Mouse (Mus musculus): Measurements from ENCODE around the gene Alk.

Gene Alk

DNA sequence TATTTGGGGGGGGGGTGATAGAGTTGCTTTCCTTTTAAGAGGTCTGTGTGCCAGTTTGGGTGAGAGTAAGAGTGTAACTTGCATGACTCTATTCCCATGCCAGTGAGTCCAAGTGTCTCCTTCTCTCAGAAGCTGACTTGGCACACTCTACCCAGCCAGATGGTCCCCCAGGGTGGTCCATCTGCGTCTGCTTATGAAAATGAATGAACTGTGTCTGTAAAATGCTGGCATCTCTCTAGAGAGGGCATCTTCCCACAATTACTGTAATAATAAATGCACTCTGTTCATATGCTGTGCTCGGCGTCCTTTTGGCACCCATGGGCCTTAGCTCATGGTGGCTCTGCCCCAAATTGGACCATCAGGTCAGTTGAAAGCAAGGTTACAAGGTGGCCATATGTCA lies 589.2 kb downstream of the Alk start:
- in situ Hi-C loops (cut with MboI; ENCODE audit: low pct_unique_long_range_greater_than_20kb in 1 of 2, low sequenced_read_pairs in 2 of 2, unreplicated experiment in 1 of 2) = no loop called here

DNA sequence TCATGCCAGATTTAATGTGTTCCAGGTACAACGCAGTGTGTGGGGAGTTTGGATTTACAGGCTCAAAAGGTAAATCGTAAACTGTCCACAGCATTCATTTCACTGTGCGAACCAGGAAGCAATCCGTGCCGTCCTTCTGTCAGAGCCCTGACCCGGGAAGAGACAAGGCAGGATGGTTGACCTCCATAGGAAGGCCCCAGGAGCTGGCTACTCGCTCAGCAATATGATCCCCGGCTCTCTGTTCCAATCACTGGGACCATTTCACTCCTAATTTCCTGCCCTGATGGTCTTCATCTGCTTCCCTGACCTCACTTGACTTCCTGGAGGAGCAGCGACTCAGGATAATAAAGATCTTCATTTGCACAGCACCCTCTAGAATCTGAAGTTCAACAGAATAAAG lies 591.7 kb downstream of the Alk start:
- in situ Hi-C loops (cut with MboI; ENCODE audit: low pct_unique_long_range_greater_than_20kb in 1 of 2, low sequenced_read_pairs in 2 of 2, unreplicated experiment in 1 of 2) = no loop called here

DNA sequence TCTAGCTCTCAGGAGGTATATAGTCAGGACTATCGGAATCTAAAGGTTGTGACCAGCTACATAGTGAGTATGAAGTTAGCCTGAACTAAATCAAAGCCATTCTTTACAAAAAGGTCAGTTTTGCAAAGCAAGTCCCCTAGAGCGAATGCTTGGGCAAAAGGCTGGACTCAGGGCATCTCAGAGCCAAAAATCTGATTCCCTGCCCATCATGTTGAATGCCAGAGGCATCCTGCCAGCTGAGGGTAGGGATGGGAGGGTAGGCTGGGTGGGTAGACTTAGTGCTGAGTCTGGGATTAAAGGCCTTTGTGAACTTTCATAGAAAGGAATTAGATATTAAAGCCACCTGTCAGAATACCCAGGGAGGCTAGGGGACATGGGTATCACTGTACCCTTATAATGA lies 594.6 kb downstream of the Alk start:
- in situ Hi-C loops (cut with MboI; ENCODE audit: low pct_unique_long_range_greater_than_20kb in 1 of 2, low sequenced_read_pairs in 2 of 2, unreplicated experiment in 1 of 2) = no loop called here

DNA sequence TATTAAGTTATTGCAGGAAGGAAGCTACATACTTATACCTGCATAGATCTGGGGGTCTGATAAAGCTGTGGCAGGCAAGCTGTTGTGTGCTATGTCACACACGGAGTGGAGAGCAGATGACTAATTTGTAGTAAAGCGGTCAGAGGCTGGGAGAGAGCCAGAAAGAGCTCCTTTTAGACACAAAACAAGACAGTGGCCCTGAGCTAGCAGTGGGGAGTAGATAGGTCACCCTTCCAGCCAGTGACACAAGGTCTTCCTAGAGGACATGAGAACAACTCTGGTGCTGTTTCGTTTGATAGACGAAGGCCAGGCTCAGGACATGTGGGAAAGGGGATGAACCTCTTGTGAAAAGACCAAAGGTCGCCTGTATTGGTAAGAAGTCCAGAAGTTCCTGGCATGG lies 596.0 kb downstream of the Alk start:
- in situ Hi-C loops (cut with MboI; ENCODE audit: low pct_unique_long_range_greater_than_20kb in 1 of 2, low sequenced_read_pairs in 2 of 2, unreplicated experiment in 1 of 2) = no loop called here

DNA sequence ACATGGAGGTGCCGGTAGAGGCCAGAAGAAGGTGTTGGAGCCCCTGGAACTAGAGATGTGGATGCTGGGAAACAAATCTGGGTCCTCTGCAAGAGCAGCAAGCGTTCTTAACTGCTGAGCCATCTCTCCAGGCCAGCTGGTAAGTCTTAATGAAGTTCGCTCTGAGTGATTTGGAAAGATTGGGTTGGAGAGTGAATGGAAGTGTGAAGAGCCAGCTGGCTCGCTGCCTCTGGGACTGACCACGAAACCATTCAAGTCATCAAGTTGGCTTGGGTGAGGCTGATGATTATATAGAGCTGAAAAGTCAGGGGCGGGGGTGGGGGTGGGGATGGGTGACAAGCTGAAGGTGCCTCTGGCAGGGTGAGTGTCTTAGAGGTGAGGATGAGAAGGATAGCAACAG lies 599.1 kb downstream of the Alk start:
- in situ Hi-C loops (cut with MboI; ENCODE audit: low pct_unique_long_range_greater_than_20kb in 1 of 2, low sequenced_read_pairs in 2 of 2, unreplicated experiment in 1 of 2) = no loop called here

DNA sequence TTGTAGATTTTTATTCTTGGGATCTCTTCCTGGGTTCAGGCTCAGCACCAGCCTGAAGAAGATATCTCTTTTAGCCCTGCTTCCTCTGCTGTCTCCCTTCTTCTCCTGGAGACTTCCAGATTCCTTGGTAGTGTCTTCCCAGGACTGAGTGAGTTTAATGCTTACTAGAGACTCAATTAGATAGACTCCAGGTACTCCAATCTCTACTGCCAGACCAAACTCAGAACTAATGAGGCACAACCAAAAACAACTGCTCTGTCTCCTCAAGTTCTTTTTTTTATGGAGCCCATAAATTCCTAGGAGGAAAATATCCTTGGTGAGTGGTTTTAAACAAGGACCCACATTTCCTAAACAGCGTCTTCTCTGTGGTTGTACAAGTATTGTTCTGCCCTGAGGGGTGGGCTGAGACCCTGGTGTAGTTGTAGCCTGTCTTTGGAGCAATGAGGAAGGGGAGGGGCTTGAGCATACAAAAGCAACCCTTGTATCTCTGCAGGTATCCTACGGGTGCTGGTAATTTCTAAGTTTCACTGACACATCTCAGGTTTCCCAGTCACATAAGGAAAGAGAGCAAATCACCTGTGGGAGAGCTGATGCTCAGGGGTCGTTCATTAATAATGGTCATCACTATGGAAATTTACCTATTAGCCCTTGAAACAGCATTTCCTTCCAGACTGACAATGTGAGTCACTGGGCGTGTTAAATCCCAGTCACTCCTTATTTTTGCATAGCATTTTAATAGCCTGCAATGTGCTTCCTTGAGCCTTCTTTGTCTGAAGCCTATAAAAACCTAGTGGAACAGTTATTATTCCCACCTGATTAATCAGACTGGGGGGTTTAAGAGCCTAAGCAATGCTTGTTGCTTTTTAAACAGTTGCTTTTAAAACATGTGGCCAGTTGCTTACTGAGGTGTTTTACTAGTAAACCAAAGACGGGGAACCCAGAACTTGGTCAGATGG lies 604.6 kb downstream of the Alk start:
- in situ Hi-C loops (cut with MboI; ENCODE audit: low pct_unique_long_range_greater_than_20kb in 1 of 2, low sequenced_read_pairs in 2 of 2, unreplicated experiment in 1 of 2) = no loop called here

DNA sequence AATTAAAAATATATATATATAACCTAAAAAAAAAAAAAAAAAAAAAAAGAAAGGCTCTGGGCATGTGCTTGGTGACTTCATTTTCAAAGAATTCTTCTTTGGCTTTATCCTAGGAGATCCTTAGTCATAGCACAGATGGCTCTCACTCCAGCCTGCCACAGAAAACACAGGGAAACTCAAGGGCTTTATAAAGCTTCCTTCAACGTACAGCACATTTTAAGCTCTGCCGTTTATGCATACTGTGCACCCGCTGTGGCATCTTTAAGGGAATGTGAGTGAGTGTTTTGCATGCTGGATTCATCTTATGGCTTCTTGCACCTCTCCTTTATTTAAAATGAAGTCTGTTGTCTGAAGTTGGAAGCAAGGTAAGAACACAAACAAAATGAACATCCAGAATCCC lies 606.7 kb downstream of the Alk start:
- in situ Hi-C loops (cut with MboI; ENCODE audit: low pct_unique_long_range_greater_than_20kb in 1 of 2, low sequenced_read_pairs in 2 of 2, unreplicated experiment in 1 of 2) = no loop called here

DNA sequence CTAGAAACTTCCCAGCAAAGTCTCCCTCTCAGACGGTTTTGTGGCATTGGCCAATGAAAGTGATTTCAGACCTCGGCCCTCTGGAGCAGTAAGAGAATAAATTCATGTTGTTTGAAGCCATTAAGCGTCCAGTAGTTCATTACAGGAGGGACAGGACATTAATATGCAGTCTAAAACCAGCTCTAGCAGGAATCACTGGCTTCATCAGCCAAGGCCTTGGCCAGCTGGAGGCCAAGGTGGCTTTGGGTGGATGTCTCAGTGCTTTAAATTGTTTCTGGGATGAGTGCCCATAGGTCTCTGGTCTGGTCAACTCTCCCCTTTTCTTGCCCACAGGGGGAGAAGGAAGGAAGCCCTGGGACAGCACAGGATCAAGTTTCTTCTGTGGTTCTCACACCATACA lies 608.9 kb downstream of the Alk start:
- in situ Hi-C loops (cut with MboI; ENCODE audit: low pct_unique_long_range_greater_than_20kb in 1 of 2, low sequenced_read_pairs in 2 of 2, unreplicated experiment in 1 of 2) = no loop called here

DNA sequence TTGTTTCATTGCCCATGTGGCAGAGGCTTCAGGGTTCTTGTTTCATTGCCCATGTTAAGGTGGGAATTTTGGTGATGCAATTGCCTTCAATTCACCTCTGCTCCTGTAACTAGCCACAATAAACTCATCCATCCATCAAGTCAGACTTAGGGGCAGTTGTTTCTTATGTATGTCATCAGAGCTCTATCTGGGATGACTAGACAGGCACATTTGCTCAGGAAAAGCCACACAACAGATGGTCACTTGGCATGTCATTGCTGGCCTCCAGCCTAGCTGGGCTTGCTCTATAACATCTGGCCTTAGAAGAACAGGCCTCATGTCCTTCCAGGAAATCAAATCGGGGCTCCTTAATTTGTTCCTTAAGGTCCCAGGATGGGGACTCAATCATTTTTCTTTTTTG lies 610.3 kb downstream of the Alk start:
- in situ Hi-C loops (cut with MboI; ENCODE audit: low pct_unique_long_range_greater_than_20kb in 1 of 2, low sequenced_read_pairs in 2 of 2, unreplicated experiment in 1 of 2) = no loop called here

DNA sequence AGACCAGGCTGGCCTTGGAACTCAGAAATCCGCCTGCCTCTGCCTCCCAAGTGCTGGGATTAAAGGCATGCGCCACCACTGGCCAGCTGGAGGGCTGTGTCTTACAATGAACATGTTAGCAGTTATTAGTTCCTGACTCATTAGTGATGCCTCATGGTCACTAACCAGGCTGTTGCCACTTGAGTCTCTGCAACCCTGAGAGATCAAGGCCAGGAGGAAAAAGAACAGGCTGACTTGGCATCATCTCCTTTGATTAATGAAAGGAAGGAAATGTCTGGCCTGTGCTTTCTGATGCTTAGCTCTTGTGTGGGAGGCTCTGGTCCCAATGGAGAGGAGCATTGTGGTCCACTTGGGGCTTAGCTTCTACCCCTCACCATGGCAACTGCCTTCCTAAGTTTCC lies 611.4 kb downstream of the Alk start:
- in situ Hi-C loops (cut with MboI; ENCODE audit: low pct_unique_long_range_greater_than_20kb in 1 of 2, low sequenced_read_pairs in 2 of 2, unreplicated experiment in 1 of 2) = no loop called here

DNA sequence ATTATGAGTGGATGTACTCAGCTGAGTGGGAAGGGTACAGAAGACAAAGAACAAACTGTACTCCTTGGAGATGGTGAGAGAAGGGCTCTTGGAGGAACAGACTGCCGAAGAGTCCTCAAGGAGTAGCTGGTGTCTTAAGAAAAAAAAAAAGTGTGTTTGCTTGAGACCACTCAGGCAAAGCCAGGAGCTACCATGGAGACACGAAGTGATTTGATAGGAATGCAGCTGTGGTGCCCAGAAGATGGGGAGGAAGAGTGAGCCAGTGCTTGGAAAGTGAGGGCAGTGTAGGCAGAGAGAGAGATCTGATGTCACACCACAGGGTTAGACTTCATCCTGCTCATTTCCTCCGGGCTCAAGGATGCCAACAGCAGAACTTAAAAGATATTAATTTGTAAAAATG lies 613.2 kb downstream of the Alk start:
- in situ Hi-C loops (cut with MboI; ENCODE audit: low pct_unique_long_range_greater_than_20kb in 1 of 2, low sequenced_read_pairs in 2 of 2, unreplicated experiment in 1 of 2) = no loop called here

DNA sequence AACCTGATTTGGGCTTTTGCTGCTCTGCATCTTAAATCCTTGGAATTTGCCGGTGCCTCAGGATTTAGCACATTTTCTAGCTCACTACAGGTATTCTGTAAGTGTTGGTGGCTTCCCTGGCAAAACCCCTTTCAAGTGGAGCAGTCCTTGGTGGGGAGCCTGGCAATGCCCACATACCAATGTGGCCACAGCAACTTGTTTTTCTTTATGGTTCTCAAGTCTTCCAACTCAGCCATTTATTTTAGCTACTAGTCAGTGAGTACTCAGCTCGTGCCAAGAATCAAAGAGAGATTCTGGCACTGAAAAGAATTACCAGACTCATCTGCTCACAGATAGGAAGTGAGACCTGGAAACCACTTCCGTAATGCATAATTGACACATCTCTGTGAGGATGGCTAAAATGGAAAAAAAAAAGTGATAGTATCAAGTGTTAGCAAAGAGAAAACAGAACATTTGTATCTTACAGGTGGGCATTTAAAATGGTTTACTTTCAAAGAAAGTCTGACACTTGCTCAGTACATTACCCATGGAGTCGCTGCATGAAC lies 614.2 kb downstream of the Alk start:
- in situ Hi-C loops (cut with MboI; ENCODE audit: low pct_unique_long_range_greater_than_20kb in 1 of 2, low sequenced_read_pairs in 2 of 2, unreplicated experiment in 1 of 2) = no loop called here

DNA sequence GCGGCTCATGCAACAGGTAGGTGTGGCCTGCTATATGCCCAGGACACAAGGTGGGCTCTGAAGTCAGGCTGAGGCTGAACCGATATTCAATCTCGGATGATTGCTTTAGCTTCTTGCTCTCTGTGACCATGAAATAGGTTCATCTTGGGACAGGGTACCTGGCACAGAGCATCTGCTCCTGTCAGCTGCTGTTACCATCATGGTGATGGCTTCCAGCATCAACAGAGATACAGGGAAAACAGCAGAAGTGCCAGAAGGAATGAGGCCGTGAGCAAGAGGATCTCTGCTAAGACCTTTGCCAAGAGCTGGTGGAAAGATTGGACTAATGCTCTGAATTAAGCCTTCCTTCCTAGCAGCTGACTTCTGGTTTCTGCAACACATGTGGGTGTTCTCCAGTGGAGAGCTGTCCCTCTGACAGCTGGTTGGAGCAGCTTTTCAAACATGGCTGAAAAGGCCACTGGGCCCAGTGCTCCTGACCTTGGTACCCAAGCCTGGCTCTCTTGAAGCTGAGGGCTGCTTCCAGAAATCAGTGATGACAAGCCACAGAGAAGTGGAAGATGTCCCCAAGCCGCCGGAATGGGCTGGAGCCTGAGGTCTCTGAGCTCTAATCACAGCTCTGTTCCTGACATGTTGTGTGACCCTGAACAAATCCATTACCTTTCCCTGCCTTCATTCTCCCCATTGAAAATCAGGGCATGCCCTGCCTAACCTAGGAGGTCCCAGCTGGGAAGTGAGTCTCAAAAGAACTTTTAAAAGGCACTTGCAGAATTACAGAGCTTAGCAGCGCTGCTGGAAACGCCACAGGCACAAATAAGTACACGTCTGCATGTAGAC lies 615.5 kb downstream of the Alk start:
- in situ Hi-C loops (cut with MboI; ENCODE audit: low pct_unique_long_range_greater_than_20kb in 1 of 2, low sequenced_read_pairs in 2 of 2, unreplicated experiment in 1 of 2) = no loop called here

DNA sequence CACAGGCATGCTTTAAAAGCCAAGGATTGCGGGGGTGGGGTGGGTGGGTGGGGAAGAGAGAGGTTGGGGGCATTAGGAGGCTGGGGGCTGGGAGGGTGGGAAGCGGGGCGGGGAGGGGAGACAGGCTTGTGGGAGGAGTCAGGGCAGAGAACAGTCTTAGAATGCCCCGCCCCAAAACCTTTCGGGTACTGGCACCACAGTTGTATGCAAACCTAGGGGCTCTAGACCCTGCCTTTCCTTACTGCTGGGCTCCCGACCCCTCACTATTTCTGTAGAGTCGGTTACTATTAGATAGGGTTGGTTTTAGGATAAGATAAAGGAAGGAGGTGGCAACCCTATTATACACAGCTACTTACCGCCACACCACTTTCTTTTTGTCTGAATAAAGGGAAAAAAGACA lies 617.4 kb downstream of the Alk start:
- in situ Hi-C loops (cut with MboI; ENCODE audit: low pct_unique_long_range_greater_than_20kb in 1 of 2, low sequenced_read_pairs in 2 of 2, unreplicated experiment in 1 of 2) = no loop called here

DNA sequence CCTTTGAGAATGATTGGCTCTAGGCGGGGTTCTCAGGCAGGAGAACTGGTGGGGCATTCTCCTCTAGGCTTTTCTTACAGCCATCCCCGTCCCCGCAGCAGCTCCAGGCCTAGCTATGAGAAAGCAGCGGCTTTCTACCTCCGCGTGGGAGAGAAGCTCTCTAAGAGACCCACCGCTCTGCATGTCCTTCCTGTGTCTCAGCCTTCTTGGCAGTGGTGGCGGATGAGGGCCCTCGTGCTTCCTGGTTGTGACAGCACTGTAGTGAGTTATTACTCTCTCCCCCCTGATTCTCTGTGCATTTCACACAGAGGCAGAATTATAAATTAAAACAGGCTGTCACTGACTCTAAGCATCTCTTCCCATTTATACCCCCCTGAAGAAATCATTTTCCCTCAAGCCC lies 618.0 kb downstream of the Alk start:
- in situ Hi-C loops (cut with MboI; ENCODE audit: low pct_unique_long_range_greater_than_20kb in 1 of 2, low sequenced_read_pairs in 2 of 2, unreplicated experiment in 1 of 2) = no loop called here

DNA sequence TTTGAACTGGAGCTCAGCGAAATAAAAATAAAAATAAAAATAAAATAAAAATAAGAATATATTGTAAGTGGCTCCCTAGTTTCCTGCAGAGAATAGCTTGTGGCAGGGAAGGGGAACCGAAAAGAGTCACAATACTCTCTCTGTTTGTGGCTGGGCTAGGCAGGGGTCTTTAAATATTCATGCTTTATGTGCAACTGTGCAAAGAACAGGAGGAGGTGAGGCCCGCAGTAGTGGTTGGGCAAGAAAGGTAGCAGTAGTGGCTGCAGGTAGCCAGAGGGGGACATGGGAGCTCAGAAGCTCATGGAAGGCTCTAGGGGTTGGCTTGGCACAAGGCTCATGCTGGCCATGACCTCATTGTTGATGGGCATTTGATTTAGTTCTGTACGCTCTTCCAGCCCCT lies 623.2 kb downstream of the Alk start:
- in situ Hi-C loops (cut with MboI; ENCODE audit: low pct_unique_long_range_greater_than_20kb in 1 of 2, low sequenced_read_pairs in 2 of 2, unreplicated experiment in 1 of 2) = no loop called here

DNA sequence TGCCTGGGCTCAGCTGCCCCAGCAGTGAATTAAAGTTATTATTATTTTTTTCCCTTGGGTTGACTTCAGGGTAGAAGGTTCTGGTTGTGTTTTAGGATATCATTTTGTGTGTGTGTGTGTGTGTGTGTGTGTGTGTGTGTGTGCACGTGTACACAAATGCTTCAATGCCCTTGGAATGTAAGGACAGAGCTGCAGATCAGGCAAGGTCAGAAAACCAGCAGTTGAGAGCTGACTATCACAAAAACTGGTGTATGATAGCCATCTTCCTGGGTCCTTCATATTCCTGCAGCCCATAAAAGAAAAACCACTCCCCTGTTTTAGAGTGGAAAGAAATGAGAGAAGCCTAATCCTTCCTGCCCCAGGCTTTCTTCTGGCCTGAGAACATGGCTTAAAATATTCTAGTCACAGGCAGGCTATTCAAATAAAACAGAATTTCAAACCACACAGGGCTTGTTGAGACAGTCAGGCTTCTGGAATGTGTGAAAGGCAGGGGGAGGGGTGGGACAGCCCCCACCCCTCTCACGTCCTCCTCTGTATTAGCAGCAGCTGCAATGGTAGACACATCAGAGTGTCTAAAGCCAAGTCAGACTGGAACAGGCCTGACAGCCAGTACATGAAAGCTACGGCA lies 623.8 kb downstream of the Alk start:
- in situ Hi-C loops (cut with MboI; ENCODE audit: low pct_unique_long_range_greater_than_20kb in 1 of 2, low sequenced_read_pairs in 2 of 2, unreplicated experiment in 1 of 2) = no loop called here

DNA sequence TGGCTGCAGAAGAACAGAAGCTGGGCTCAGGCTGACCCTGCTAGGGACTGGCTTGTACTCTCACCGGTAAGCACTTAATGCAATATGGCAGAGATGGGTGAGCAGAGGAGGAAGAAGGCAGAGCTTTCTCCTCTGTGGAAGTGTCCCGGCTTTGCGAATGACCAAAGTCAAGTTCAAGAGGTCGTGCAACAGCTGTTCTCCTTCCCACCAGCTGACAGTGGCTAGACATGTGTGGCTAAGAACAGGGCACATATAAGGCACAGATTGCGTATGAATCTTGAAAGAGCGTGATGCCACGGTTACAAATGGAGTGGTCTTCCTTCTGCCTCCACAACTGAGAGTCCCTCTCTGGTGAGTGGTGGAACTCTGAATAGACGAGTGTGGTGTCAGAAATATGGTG lies 625.3 kb downstream of the Alk start:
- in situ Hi-C loops (cut with MboI; ENCODE audit: low pct_unique_long_range_greater_than_20kb in 1 of 2, low sequenced_read_pairs in 2 of 2, unreplicated experiment in 1 of 2) = no loop called here

DNA sequence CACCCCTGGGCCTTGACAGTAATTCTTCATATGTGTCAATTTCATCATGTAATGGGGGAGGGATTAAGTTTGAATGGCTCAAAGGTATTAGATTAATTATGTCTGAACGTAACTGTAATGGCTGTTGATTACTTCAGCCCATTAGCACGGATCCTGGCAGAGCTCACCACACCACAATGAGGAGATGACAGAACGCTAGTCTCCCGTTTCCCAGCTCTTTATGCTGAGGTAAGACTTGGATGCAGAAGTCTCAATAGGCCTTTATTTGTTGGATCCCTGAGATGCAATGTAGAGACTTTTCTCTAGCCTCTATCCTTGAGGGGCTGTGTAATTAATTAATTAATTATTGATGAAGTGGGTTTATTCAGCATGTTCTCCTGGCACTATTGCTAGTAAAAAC lies 627.8 kb downstream of the Alk start:
- in situ Hi-C loops (cut with MboI; ENCODE audit: low pct_unique_long_range_greater_than_20kb in 1 of 2, low sequenced_read_pairs in 2 of 2, unreplicated experiment in 1 of 2) = no loop called here
